Mouse (Mus musculus) forebrain, embryonic 14.5 days (tissue): ENCODE measurements around the gene Cdca4. TPM values are rescaled to one million over a fixed set of nuclear protein-coding genes. Genes with fewer than 3 reads are reported as not detected.

Experiments used
- ATAC-seq: fragments of 200-750 bp; cut with Nextera tagmentation; 2 replicates; pipeline ENCODE4 v1.8.0; 2017; ENCODE audit warnings: mild to moderate bottlenecking, moderate library complexity
- DNase-seq: peaks from one replicate; pipeline ENCODE4 v3.0.0-alpha.2; 2015; ENCODE audit warnings: low spot score
- H3K27ac ChIP-seq: fragments of 300-500 bp; sonication (generic); 2 replicates; pipeline ENCODE4 v1.5.1; 2014; ENCODE audit warnings: low read depth, mild to moderate bottlenecking, control low read depth, low read length, moderate library complexity
- H3K27me3 ChIP-seq: fragments of 300-500 bp; sonication (generic); replicated peaks from 2 replicates; pipeline ENCODE4 v1.6.1; 2014; ENCODE audit warnings: low read length, control low read depth, mixed read lengths; ENCODE audit not compliant: control insufficient read depth, insufficient read depth
- H3K36me3 ChIP-seq: fragments of 300-500 bp; sonication (generic); 2 replicates; pipeline ENCODE4 v1.6.1; 2014; ENCODE audit warnings: low read length, control low read depth; ENCODE audit not compliant: control insufficient read depth, insufficient read depth
- H3K4me1 ChIP-seq: fragments of 300-500 bp; sonication (generic); 2 replicates; pipeline ENCODE4 v1.6.1; 2014; ENCODE audit warnings: antibody characterized with exemption, low read length, control low read depth; ENCODE audit not compliant: control insufficient read depth, insufficient read depth
- H3K4me2 ChIP-seq: fragments of 300-500 bp; sonication (generic); 2 replicates; pipeline ENCODE4 v1.6.1; 2014; ENCODE audit warnings: mild to moderate bottlenecking, control low read depth, low read length
- H3K4me3 ChIP-seq: fragments of 300-500 bp; sonication (generic); 2 replicates; pipeline ENCODE4 v1.5.1; 2014; ENCODE audit warnings: low read depth, low read length, control low read depth
- H3K9ac ChIP-seq: fragments of 300-500 bp; sonication (generic); 2 replicates; pipeline ENCODE4 v1.6.1; 2014; ENCODE audit warnings: mild to moderate bottlenecking, low read length, control low read depth, moderate library complexity
- H3K9me3 ChIP-seq: fragments of 300-500 bp; sonication (generic); replicated peaks from 2 replicates; pipeline ENCODE4 v1.6.1; 2016; ENCODE audit warnings: low read length, control low read depth, mixed read lengths; ENCODE audit not compliant: control insufficient read depth
- WGBS: fragments of 180-500 bp; shearing (Covaris S2); extraction: QIAGEN DNeasy Blood & Tissue Kit; methylation state at CpG from one replicate; pipeline ENCODE4 v1.1.7; 2014; 5-methylcytosine and 5-hydroxymethylcytosine counted together
- polyA plus RNA-seq: library from polyadenylated mRNA; unstranded; fragments of >200 nt; fragmentation: Nextera tagmentation; extraction: Ambion mirVana; gene quantifications from 2 replicates; pipeline ENCODE4 v1.2.1, GENCODE M21; 2014

Cdca4 gene
- polyA plus RNA-seq, 1 experiment from 2014 or later, result 112 TPM

DNA sequence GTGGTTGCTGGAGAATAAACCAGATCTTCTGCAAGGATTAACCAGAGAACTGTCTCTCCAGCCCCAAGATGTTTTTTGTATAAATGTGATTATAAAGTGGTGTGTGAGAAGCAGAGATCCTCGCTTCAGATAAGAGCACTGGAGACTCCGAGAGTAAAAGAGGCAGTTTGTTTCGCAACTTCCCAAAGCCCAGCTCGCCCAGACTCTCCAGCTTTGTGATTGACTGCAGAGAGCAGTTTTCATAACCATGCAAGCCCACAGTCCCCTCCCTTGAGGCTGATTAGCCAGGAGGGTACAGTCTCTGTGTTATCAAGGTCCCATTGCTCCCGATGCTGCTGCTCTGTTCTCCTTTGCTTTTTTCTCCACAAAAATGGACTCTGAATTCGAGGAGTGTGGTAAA, 4.3 kb upstream of the Cdca4 start:
- H3K4me3 ChIP-seq, result no peak overlapping the region
- H3K27ac ChIP-seq, result no peak overlapping the region
- DNase-seq, result no peak
- H3K9me3 ChIP-seq, result no peaks in the 10 kb centered on the region
- peaks cover 11% of the 10 kb centered on the region for H3K4me1 ChIP-seq
- no peaks in the 10 kb centered on the region for H3K27me3 ChIP-seq
- WGBS, result 86% methylated on average over 6 of the region's 6 CpGs
- ATAC-seq, result no peak
- H3K4me2 ChIP-seq, result no peak overlapping the region
- no peak overlapping the region for H3K9ac ChIP-seq
- peaks cover 13% of the 10 kb centered on the region for H3K36me3 ChIP-seq

DNA sequence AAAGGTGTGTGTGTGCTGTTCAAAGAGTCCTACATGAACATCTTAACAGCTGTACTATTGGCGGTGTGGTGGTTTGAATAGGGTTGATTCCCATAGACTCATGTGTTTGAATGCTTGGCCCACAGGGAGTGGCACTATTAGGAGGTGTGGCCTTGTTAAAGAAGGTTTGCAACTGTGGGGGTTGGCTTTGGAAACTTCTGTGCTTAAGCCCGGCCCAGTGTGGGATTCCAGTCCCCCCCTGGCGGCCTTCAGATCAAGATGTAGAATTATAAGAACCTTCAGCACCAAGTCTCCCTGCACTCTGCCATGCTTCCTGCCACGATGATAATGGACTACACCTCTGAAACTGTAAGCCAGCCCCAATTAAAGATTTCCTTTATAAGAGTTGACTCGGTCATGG, 3.2 kb upstream of the Cdca4 start:
- Histone ChIP-seq H3K27ac (no peak overlapping the region), H3K27me3 (no peaks in the 10 kb centered on the region), H3K36me3 (peaks cover 18% of the 10 kb centered on the region), H3K4me1 (peaks cover 20% of the 10 kb centered on the region), H3K4me3 (no peak overlapping the region), H3K4me2 (no peak overlapping the region), H3K9ac (no peak overlapping the region), H3K9me3 (no peaks in the 10 kb centered on the region)
- ATAC-seq (no peak), DNase-seq (no peak)
- 96% methylated on average over 5 of the region's 5 CpGs for WGBS

DNA sequence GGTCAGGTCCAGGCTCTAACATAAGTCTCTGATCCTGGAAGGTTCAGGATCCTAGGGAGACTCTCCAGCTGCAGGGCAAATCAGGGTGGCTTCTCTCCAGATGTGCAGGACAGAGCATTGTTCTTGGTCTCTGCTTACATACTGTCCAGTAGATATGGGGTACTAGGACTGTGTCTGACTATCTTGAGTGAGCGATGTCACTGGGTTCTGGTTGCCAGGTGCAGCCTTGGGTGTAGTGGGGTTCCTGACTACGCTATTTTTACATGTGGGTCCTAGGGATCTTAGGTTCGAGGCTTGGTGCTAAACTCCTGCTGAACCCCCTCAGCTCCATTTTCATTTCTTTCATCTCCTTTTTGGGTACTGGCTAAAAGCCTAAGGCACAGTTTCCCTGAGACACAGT, 1.3 kb upstream of the Cdca4 start:
- 85% methylated on average over 3 of the region's 3 CpGs for WGBS
- Histone ChIP-seq H3K4me2 (peak overlapping the region; percentile 69), H3K4me3 (peak overlapping the region; percentile 95), H3K36me3 (peaks cover 36% of the 10 kb centered on the region), H3K9ac (peak overlapping the region; percentile 81), H3K4me1 (peaks cover 33% of the 10 kb centered on the region), H3K27me3 (no peaks in the 10 kb centered on the region), H3K9me3 (no peaks in the 10 kb centered on the region), H3K27ac (no peak overlapping the region)
- no peak for ATAC-seq
- DNase-seq, result no peak

DNA sequence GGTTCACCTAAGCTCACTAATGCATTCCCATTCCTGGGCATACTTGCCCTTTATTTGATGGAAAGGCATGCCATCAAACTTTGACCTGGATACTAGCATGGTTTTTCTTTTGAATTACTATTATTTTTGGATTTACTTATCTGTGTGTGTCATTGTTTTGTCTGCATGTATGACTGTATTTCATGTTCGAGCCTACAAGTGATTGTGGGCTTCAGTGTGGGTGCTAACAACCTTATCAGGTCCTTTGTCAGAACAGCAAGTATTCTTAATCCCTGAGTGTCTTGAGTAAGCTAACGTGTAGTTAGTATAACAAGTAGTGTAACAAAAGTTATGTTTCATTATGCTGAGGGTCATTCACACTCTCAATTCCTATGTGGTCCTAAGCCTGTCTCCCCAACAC, 918 bp upstream of the Cdca4 start:
- Histone ChIP-seq H3K4me1 (peaks cover 33% of the 10 kb centered on the region), H3K27ac (peak overlapping the region; percentile 63), H3K4me2 (peak overlapping the region; percentile 69), H3K9me3 (no peaks in the 10 kb centered on the region), H3K4me3 (peak overlapping the region; percentile 95), H3K27me3 (no peaks in the 10 kb centered on the region), H3K36me3 (peaks cover 38% of the 10 kb centered on the region), H3K9ac (peak overlapping the region; percentile 81)
- WGBS, result 29% methylated on average over 2 of the region's 2 CpGs
- ATAC-seq (no peak), DNase-seq (no peak)

DNA sequence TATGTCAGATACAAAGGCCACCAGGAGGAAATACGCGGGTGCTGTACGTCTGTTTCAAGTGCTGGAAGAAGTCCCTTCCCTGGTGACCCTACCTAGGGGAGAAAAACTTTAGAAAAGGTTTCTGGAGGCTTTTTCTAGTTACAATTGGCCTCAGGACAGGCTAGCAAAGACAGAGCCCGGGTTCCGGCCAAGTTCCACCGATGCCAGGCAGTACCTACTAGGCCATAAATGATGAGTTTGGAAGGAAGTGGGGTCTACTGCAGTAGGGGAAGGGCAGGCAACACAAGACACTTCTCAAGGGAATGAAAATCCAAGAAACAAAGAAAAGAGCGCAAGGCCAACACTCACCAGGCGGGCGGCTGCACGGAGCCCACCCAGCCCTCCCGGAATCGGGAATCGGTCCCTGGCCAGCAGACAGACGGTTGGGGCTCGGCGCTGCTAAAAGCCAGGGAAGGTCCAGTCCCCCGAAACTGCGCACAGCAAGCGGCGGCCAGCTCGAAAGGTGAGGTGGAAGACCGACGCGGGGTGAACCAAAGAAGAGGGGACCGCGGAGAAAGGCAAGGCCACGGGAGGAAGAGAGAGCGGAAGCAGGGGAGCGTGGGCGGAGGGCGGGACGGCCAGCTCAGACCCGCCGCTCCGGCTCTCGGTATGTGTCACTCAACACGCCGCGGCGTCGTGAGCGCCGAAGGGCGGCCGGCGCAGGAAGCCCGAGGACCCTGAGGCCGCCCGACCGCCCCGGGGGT, 551 bp downstream of the Cdca4 start:
- under 1% methylated on average over 43 of the region's 51 CpGs for WGBS
- no peaks in the 10 kb centered on the region for H3K9me3 ChIP-seq
- H3K27ac ChIP-seq, result peak overlapping the region; percentile 93
- peak overlapping the region; percentile 99 for H3K9ac ChIP-seq
- peaks cover 52% of the 10 kb centered on the region for H3K36me3 ChIP-seq
- no peaks in the 10 kb centered on the region for H3K27me3 ChIP-seq
- ATAC-seq (peak; percentile 83), DNase-seq (no peak)
- H3K4me3 ChIP-seq, result peak overlapping the region; percentile 95
- peak overlapping the region; percentile 64 for H3K4me2 ChIP-seq
- peaks cover 36% of the 10 kb centered on the region for H3K4me1 ChIP-seq

DNA sequence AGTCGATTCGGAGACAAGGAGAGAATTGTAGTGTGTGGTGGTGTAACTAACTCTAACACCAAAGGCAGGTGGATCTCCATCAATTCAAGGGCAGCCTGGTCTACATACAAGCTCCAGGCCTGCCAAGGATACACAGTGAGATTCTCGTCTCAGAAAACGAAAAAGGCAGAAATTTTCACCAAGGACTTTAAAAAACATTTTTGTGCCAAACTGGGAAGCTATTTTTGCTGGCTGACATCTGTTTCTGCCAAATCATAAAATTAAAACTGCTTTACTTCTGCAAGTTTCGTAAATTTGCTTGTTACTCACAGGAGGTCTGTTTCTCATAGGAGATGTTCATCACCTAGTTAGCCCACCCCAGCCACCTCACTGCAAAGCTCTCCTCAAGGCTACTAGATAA, 3.3 kb downstream of the Cdca4 start:
- H3K4me1 ChIP-seq, result peaks cover 34% of the 10 kb centered on the region
- H3K27ac ChIP-seq, result peak overlapping the region; percentile 21; the same call in 1 of the 2 replicates

DNA sequence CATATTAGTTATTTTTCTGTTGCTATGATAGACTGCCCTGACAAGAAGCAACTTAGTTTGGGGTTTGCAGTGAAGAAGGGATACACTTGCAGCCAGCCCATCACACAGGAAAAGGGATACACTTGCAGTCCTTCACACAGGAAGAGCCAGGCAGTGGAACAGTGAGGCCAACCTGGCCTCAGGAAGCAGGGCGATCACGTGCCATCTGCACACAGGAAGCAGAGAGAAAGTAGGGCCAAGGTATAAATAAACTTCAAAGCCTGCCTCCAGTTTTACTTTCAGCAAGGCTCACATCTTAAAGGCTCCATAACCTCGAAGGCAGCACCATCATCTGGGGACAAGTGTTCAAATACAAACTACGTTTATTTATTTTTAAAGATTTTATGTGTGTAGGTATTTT, 6.0 kb downstream of the Cdca4 start:
- Histone ChIP-seq H3K36me3 (peaks cover 80% of the 10 kb centered on the region), H3K4me2 (no peak overlapping the region), H3K9ac (no peak overlapping the region), H3K27me3 (no peaks in the 10 kb centered on the region), H3K4me3 (no peak overlapping the region), H3K4me1 (peaks cover 25% of the 10 kb centered on the region), H3K9me3 (no peaks in the 10 kb centered on the region), H3K27ac (no peak overlapping the region)
- ATAC-seq (no peak), DNase-seq (no peak)
- 88% methylated on average over 4 of the region's 4 CpGs for WGBS

More for the DNA sequence above, 3.3 kb downstream of the Cdca4 start:
- peak overlapping the region; percentile 10; the same call in 1 of the 2 replicates for H3K9ac ChIP-seq
- H3K4me2 ChIP-seq, result peak overlapping the region; percentile 64; the same call in 1 of the 2 replicates
- ATAC-seq (no peak), DNase-seq (no peak)
- H3K4me3 ChIP-seq, result no peak overlapping the region
- WGBS, result 87% methylated on average over 5 of the region's 5 CpGs
- no peaks in the 10 kb centered on the region for H3K9me3 ChIP-seq
- H3K36me3 ChIP-seq, result peaks cover 53% of the 10 kb centered on the region
- no peaks in the 10 kb centered on the region for H3K27me3 ChIP-seq

DNA sequence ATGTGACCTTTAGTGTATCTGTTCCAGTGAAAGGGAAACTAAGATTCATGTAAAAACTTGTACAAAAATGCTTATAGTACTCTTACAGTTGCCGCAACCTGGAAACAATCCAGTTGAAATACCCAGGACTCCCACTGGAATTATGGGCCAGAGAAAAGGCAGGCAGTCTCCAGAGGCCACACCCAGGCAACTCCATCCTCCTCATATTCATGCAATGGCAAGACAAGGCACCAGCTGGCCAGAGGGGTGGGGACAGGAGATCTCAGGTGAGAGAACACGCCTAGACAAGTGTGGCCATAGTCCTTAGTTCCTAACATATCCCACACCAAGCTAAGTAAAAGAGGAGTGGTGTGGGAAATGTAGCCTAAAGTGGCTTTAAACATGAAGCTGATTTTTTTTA, 6.5 kb downstream of the Cdca4 start:
- Histone ChIP-seq H3K27me3 (no peaks in the 10 kb centered on the region), H3K36me3 (peaks cover 82% of the 10 kb centered on the region), H3K4me1 (peaks cover 20% of the 10 kb centered on the region), H3K9me3 (no peaks in the 10 kb centered on the region), H3K4me2 (no peak overlapping the region), H3K27ac (no peak overlapping the region), H3K9ac (no peak overlapping the region), H3K4me3 (no peak overlapping the region)
- WGBS, result 90% methylated on average over 2 of the region's 2 CpGs
- no peak for ATAC-seq
- DNase-seq, result no peak

DNA sequence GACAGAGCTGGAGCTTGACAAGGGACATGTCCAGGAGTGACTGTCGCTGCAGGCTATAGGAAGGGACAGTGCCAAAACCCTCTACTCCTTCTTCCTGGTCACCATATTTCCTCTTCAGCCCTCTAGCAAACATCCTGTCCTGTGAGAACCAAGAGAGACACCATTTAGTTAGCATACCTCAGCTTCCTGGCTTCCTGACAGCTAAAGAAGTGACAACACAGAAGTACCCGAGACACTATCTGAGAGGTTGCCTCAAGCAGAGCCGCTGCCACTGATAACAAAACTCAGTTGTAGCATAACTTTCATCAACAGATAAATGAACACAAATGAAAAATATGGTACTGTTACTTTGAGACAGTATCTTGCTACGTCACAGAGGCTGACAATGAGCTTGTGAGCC, 7.2 kb downstream of the Cdca4 start:
- Histone ChIP-seq H3K4me3 (no peak overlapping the region), H3K27ac (no peak overlapping the region), H3K9me3 (no peaks in the 10 kb centered on the region), H3K27me3 (no peaks in the 10 kb centered on the region), H3K4me2 (no peak overlapping the region), H3K4me1 (peaks cover 13% of the 10 kb centered on the region), H3K36me3 (peaks cover 81% of the 10 kb centered on the region), H3K9ac (no peak overlapping the region)
- no peak for ATAC-seq
- 87% methylated on average over 4 of the region's 4 CpGs for WGBS
- DNase-seq, result no peak
